Mouse (Mus musculus) cerebellum, postnatal 25 days (tissue): ENCODE measurements around the gene Umodl1.

Source experiments
- DNase-seq, 2 experiments: peaks; one replicate each; pipeline ENCODE4 v3.0.0; 2021; ENCODE audit warnings: mixed read lengths in 2 of 2

The Umodl1 gene

GRCm38 (mm10) chr17:31040421-31040820, 86.0 kb downstream of the Umodl1 start:
- no peak for DNase-seq

DNA sequence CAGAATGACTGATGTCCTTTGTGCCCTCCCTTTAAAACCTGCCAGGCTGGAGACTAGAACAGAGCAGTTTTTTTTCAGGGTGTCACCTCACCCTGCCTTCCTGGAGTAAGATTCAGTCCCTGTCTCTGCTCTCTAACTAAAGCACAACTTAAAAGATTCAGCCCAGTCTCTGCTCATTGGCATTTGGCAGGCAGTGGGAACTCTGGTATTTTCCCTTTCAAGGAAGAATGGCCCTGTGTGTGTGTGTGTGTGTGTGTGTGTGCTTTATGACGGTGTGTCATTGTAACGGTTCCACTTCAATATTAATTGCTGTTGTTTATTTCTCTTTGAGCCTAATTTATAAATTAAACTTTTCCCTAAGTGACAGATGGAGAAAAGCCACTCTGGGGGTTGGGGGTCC, 88.3 kb downstream of the Umodl1 start:
- DNase-seq = no peak

- DNase-seq = peak; percentile 92 to 96
Measured at GRCm38 (mm10) chr17:31057151-31057890, 102.9 kb downstream of the Umodl1 start, which contains the start of gene Abcg1. TSS of gene Abcg1 (plus strand) at chr17:31057675.

GRCm38 (mm10) chr17:31057891-31058744, 103.7 kb downstream of the Umodl1 start:
- DNase-seq = peak in 1 of 2 experiments; percentile 84

- peak; percentile 78 to 84 for DNase-seq
Measured at GRCm38 (mm10) chr17:31058745-31059085, 104.3 kb downstream of the Umodl1 start.

- DNase-seq = no peak
Measured at GRCm38 (mm10) chr17:31060196-31060587, 105.8 kb downstream of the Umodl1 start.
